Mouse (Mus musculus) lung, postnatal 0 days (tissue): ENCODE measurements around the gene Arid1a.

Source experiments
- CTCF ChIP-seq: IDR thresholded peaks from 2 replicates; pipeline ENCODE4 v1.5.1; 2016; ENCODE audit warnings: antibody characterized with exemption, mild to moderate bottlenecking
- EP300 ChIP-seq: IDR thresholded peaks from 2 replicates; pipeline ENCODE4 v1.6.1; 2016; ENCODE audit warnings: antibody characterized with exemption, mild to moderate bottlenecking, control low read depth

DNA sequence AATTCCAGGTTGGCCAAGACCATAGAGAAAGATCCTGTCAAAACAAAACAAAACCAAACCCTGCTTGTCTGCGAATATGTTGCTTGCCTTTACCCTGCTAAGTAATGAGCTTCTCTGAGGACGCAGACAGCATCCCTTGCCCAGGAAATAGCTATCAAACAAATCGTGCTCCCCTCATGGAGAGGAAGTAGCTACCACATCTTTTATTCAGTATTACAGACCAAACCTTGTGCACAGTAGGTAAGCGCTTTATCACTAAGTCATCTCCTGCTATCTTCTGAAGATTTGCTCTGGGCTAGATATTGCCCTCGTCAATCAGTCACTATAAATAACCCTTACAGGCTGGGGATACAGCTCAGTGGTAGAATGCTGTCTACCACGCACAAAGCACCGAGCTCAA, 127.4 kb downstream of the Arid1a start:
- no peak for TF ChIP-seq EP300
- no peak for TF ChIP-seq CTCF
